Mouse (Mus musculus) left cerebral cortex, adult 18-20 months (tissue): ENCODE results near the gene Mei1. TPM values are rescaled to one million over a fixed set of nuclear protein-coding genes. Genes with fewer than 3 reads are reported as not detected.

Source experiments
- DNase-seq, 2 experiments: peaks; one replicate each; pipeline ENCODE4 v3.0.0; 2021 to 2022; ENCODE audit warnings: low spot score in 2 of 2, mixed read lengths in 1 of 2
- total RNA-seq, 2 experiments: library from RNA; stranded (reverse); gene quantifications; 2 replicates each; pipeline ENCODE4 v1.2.3; 2021

Gene Mei1
- total RNA-seq, 2 experiments from 2014 or later = 3.7 to 4.0 TPM

DNA sequence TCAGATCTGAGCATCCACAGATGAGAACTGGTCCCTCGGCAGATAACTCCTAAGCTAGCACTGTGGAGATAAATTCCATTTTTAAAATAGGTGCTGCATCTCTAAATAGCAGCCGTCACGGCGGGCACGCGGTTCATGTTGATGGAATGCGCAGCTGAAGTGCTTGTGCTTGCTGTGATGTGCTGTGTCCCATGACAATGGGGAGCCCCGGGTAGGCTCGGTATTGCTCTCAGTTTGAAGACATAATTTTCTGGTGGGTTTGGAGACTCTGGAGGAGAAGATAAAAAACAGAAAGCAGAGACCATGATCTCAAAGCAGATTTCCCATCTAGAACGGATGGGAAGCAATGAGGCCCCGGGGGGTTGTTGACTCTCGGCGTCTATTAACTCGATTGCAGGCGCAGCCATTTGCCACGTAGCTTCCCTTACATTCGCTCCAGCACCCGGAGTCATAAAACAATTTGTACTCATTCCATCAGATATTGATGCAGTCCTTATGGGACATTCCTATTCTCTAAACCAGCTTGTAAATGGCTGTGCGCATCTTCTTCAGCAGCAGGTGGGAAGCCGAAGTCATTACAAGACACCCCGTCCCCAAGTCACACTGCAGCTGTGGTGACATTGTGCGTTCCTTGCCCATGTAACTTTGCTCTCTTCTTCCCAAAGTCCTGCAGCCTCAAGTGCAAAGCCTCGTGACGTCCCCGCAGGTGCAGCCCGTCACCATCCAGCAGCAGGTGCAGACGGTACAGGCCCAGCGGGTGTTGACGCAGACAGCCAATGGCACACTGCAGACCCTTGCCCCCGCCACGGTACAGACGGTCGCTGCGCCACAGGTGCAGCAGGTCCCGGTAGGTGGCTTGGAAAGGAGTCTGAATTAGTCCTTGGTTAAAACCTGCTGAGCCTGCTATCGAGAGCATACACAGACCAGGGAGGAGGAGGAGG lies 100.9 kb downstream of the Mei1 start:
- no peak for DNase-seq

DNA sequence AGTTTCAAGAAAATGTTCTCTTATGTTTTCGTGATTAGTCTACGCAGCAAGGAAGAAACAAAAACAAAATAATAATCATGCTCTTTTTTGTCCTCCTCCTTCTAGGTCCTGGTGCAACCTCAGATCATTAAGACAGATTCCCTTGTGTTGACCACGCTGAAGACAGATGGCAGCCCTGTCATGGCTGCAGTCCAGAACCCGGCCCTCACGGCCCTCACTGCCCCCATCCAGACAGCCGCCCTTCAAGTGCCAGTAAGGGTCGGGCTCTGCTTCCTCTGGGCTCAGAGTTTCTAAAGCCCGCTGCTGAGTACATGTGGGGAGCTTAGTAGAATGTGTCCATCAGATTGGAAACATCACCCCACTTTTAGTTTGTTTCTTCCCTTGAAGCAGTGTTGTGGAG lies 102.9 kb downstream of the Mei1 start:
- DNase-seq = no peak

DNA sequence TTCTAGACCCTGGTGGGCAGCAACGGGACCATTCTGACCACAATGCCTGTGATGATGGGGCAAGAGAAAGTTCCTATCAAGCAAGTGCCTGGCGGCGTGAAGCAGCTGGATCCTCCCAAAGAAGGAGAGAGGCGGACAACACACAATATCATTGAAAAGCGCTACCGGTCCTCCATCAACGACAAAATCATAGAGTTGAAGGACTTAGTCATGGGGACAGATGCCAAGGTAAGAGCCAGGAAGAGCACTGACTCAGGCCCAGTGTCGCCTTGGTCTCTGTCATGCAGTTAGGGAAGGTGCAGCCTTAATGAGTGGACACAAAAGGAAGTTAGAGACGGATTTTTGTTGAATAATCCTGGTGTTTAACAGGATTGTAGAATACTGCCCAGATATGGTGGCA lies 105.3 kb downstream of the Mei1 start:
- no peak for DNase-seq

Other genes starting within 250 kb of the Mei1 start
- 10 to 100 TPM; 33.6 to 36.7 TPM for gene Tob2, start 211.2 kb upstream of the Mei1 start, total RNA-seq
- 10 to 100 TPM; 32.5 to 35.0 TPM for gene Phf5a, start 198.1 kb upstream of the Mei1 start, total RNA-seq
- gene Aco2, start 197.7 kb upstream of the Mei1 start, total RNA-seq = 100 to 1,000 TPM; 414 to 429 TPM
- gene Polr3h, start 143.8 kb upstream of the Mei1 start, total RNA-seq = 10 to 100 TPM; 50.9 to 52.1 TPM
- 10 to 100 TPM; 80.7 to 90.7 TPM for gene Csdc2, start 133.2 kb upstream of the Mei1 start, total RNA-seq
- 100 to 1,000 TPM; 201 TPM for gene Pmm1, start 109.1 kb upstream of the Mei1 start, total RNA-seq
- not detected for gene 1700029P11Rik, start 89.5 kb upstream of the Mei1 start, total RNA-seq
- gene Xrcc6, start 82.2 kb upstream of the Mei1 start, total RNA-seq = 10 to 100 TPM; 19.9 to 22.2 TPM
- gene Desi1, start 36.1 kb upstream of the Mei1 start, total RNA-seq = 10 to 100 TPM; 83.4 to 85.2 TPM
- 100 to 1,000 TPM; 117 to 125 TPM for gene Snu13, start 22.4 kb upstream of the Mei1 start, total RNA-seq
- not detected for gene 4930407I10Rik, start 10.8 kb upstream of the Mei1 start, total RNA-seq
- gene Ccdc134, start 57.9 kb downstream of the Mei1 start, total RNA-seq = 10 to 100 TPM; 11.1 to 12.6 TPM
- gene Srebf2, start 77.2 kb downstream of the Mei1 start, total RNA-seq = 100 to 1,000 TPM; 213 to 223 TPM
- 1 to 10 TPM; 2.6 to 3.0 TPM for gene Shisa8, start 142.8 kb downstream of the Mei1 start, total RNA-seq
- gene Tnfrsf13c, start 154.4 kb downstream of the Mei1 start, total RNA-seq = under 1 TPM; 0.26 to 0.49 TPM
- 1 to 10 TPM; 4.0 to 4.4 TPM for gene Cenpm, start 174.8 kb downstream of the Mei1 start, total RNA-seq
- 100 to 1,000 TPM in 1 of 2 experiments, 10 to 100 TPM in 1; 93.7 to 101 TPM for gene 1500009C09Rik, start 182.4 kb downstream of the Mei1 start, total RNA-seq
- 100 to 1,000 TPM; 494 to 520 TPM for gene Sept3, start 204.9 kb downstream of the Mei1 start, total RNA-seq
- gene Wbp2nl, start 229.0 kb downstream of the Mei1 start, total RNA-seq = not detected